ENCODE assay signal across 25 mouse cellular contexts in the genomic region with DNA sequence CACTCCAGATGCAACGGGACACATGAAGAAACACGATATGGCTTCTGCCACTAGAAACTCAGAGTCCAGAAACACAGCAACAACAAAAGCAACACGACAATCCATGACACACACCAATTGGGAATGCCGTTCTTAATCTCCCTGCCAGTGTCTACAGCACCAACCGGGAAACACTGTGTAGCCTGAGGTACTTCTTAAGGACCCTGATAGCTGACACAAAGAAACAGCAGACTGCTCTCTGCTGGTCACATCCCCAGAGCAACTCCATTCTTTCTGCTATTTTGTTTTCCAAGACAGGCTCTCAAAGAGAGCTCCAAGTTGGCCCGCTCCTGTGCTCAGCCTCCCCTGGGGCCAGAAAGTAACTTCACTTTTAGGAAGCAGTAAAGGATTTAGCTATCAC. TPM values are rescaled to one million over a fixed set of nuclear protein-coding genes. Genes with fewer than 3 reads are reported as not detected.
DNase-seq lines count a peak whose midpoint lies in the region; ATAC-seq and TF ChIP-seq lines count a peak whose summit lies in the region.
"Had no signal": no experiment of that assay in that cellular context is flagged by ENCODE, and none has a peak within 500 bp of the region (broad histone marks: within the 10 kb centered on the region; RNA-seq: fewer than 3 reads in every experiment).

No protein-coding gene starts in this region.

- TF ChIP-seq EP300 in heart, postnatal 0 days (IDR thresholded peaks at IDR 0.05; ENCODE audit: low read depth) = no peak

- no peak overlapping the region for H3K4me2 ChIP-seq in heart, embryonic 13.5 days
- no peak overlapping the region for H3K4me2 ChIP-seq in kidney, embryonic 15.5 days
- no peak overlapping the region for H3K4me2 ChIP-seq in heart, postnatal 0 days (ENCODE audit: low read depth, low read length)
- H3K4me2 ChIP-seq: limb, embryonic 15.5 days; liver, embryonic 15.5 days; midbrain, embryonic 13.5 days had no signal

- no peak overlapping the region for H3K9ac ChIP-seq in heart, embryonic 13.5 days
- H3K9ac ChIP-seq in kidney, embryonic 15.5 days = no peak overlapping the region
- no peak overlapping the region for H3K9ac ChIP-seq in heart, postnatal 0 days (replicated peaks; ENCODE audit: low read depth, low read length)
- H3K9ac ChIP-seq: forebrain, postnatal 0 days; limb, embryonic 15.5 days; liver, embryonic 15.5 days; midbrain, embryonic 13.5 days had no signal

- WGBS in heart, embryonic 13.5 days = 46% methylated on average over 6 of the region's 6 CpGs
- WGBS in kidney, embryonic 15.5 days = 26% methylated on average over 6 of the region's 6 CpGs
- 38% methylated on average over 6 of the region's 6 CpGs for WGBS in heart, postnatal 0 days

- DNase-seq in gastrocnemius, adult 2 months = peak; percentile 38
- no peak for DNase-seq in gastrocnemius, adult 8-10 months (ENCODE audit: low spot score in 2 of 2)
- no peak for DNase-seq in heart, postnatal 36 days
- DNase-seq in kidney, adult 18-20 months = no peak
- DNase-seq in heart, postnatal 0 days (ENCODE audit: low spot score) = no peak
- DNase-seq in spleen, adult 18-20 months = no peak
- DNase-seq: adrenal gland, postnatal 10 days; cerebellum, adult 11 months; cerebellum, postnatal 10 days; forebrain, postnatal 0 days; kidney, adult 8-10 months; thymus, adult 18-20 months; thymus, postnatal 4 days had no signal

- H3K4me1 ChIP-seq in heart, embryonic 13.5 days = peaks cover 22% of the 10 kb centered on the region
- H3K4me1 ChIP-seq in kidney, embryonic 15.5 days = peaks cover 32% of the 10 kb centered on the region
- H3K4me1 ChIP-seq in heart, postnatal 0 days (ENCODE audit: control insufficient read depth, insufficient read depth) = 0 out of 2 replicates have a peak, but pooled peaks cover 6% of the 10 kb centered on the region
- H3K4me1 ChIP-seq: forebrain, embryonic 10.5 days; limb, embryonic 15.5 days; liver, embryonic 15.5 days; midbrain, embryonic 13.5 days had no signal

- ATAC-seq in heart, embryonic 13.5 days (ENCODE audit: extremely low read depth, insufficient number of reproducible peaks, low FRiP score, low TSS enrichment) = no peak
- ATAC-seq in kidney, embryonic 15.5 days (replicated peaks; ENCODE audit: low FRiP score) = peak; percentile 52; the same call in 1 of the 2 replicates
- ATAC-seq in heart, postnatal 0 days (ENCODE audit: insufficient read depth, low read depth) = no peak; the same call in 1 of the 2 replicates
- ATAC-seq: CD4-positive, CD25-positive, alpha-beta regulatory T cell, adult 4 months; forebrain, postnatal 0 days; hindbrain, postnatal 0 days; lung, postnatal 0 days; midbrain, embryonic 13.5 days; Patski had no signal

- intact Hi-C loops in gastrocnemius, adult 2 months (cut with DNase I) = no loop called here
- intact Hi-C loops in heart, postnatal 36 days (cut with DNase I) = loop anchor here (2.0 to 10.0 kb wide), 2 partner anchors 155 to 489 kb away; no protein-coding TSS in a partner anchor

- H3K4me3 ChIP-seq in gastrocnemius, adult 2 months = no peak overlapping the region
- H3K4me3 ChIP-seq in heart, embryonic 13.5 days = no peak overlapping the region
- no peak overlapping the region for H3K4me3 ChIP-seq in kidney, embryonic 15.5 days (replicated peaks)
- H3K4me3 ChIP-seq in heart, postnatal 0 days (ENCODE audit: low read depth, low read length) = no peak overlapping the region
- H3K4me3 ChIP-seq: forebrain, embryonic 10.5 days; hindbrain, embryonic 10.5 days; limb, embryonic 15.5 days; liver, embryonic 15.5 days; midbrain, embryonic 13.5 days; myocyte had no signal

- H3K9me3 ChIP-seq in heart, embryonic 13.5 days = no peaks in the 10 kb centered on the region
- H3K9me3 ChIP-seq in kidney, embryonic 15.5 days (replicated peaks) = no peaks in the 10 kb centered on the region
- no peaks in the 10 kb centered on the region for H3K9me3 ChIP-seq in heart, postnatal 0 days (replicated peaks; ENCODE audit: control insufficient read depth, low read length)
- H3K9me3 ChIP-seq: forebrain, embryonic 10.5 days; hindbrain, embryonic 10.5 days; limb, embryonic 15.5 days; liver, embryonic 15.5 days; midbrain, embryonic 13.5 days had no signal

- peaks cover 68% of the 10 kb centered on the region for H3K36me3 ChIP-seq in heart, embryonic 13.5 days
- peaks cover 65% of the 10 kb centered on the region for H3K36me3 ChIP-seq in kidney, embryonic 15.5 days
- H3K36me3 ChIP-seq in heart, postnatal 0 days (replicated peaks; ENCODE audit: control insufficient read depth, insufficient read depth, low read length) = peaks cover 37% of the 10 kb centered on the region

- peak overlapping the region; percentile 63 for H3K27ac ChIP-seq in gastrocnemius, adult 2 months
- peak overlapping the region; percentile 31; the same call in 1 of the 2 replicates for H3K27ac ChIP-seq in heart, embryonic 13.5 days (replicated peaks)
- H3K27ac ChIP-seq in kidney, embryonic 15.5 days = peak overlapping the region; percentile 57
- H3K27ac ChIP-seq in heart, postnatal 0 days (ENCODE audit: low read depth) = peak overlapping the region; percentile 7
- H3K27ac ChIP-seq: forebrain, embryonic 10.5 days; hindbrain, embryonic 10.5 days; hindbrain, postnatal 0 days; limb, embryonic 15.5 days; liver, embryonic 15.5 days; midbrain, embryonic 13.5 days had no signal

- H3K27me3 ChIP-seq in heart, embryonic 13.5 days (replicated peaks) = no peaks in the 10 kb centered on the region
- H3K27me3 ChIP-seq in kidney, embryonic 15.5 days = no peaks in the 10 kb centered on the region
- H3K27me3 ChIP-seq in heart, postnatal 0 days (ENCODE audit: control insufficient read depth, insufficient read depth, low read length) = no peaks in the 10 kb centered on the region
- H3K27me3 ChIP-seq: limb, embryonic 15.5 days; liver, embryonic 15.5 days; midbrain, embryonic 13.5 days; Patski had no signal

- peak; percentile 22; the same call in 1 of the 2 replicates for TF ChIP-seq CTCF in gastrocnemius, adult 2 months (IDR thresholded peaks at IDR 0.05)
- peak; percentile 28; the same call in 1 of the 2 replicates for TF ChIP-seq CTCF in heart, postnatal 0 days (IDR thresholded peaks at IDR 0.05; ENCODE audit: low read depth)

RNA-seq across cellular contexts. Expression of a gene that starts 20.1 kb away (rescaled TPM):
- total RNA-seq in gastrocnemius, adult 2 months (2021) = 10 to 100 TPM; 17.1 to 21.3 TPM
- 10 to 100 TPM; 11.7 to 17.6 (median 14.7) TPM for total RNA-seq in gastrocnemius, adult 8-10 months (2022)
- polyA plus RNA-seq in heart, embryonic 13.5 days (2015; fragmentation: Nextera tagmentation; extraction: Ambion mirVana) = 132 and 142 TPM in 2 replicates
- total RNA-seq in heart, postnatal 36 days (2021) = 10 to 100 TPM; 33.4 to 35.2 TPM
- polyA plus RNA-seq in kidney, embryonic 15.5 days (2015; fragmentation: Nextera tagmentation; extraction: Ambion mirVana) = 226 and 233 TPM in 2 replicates
- total RNA-seq in heart, postnatal 0 days (2014; rRNA removed; ENCODE audit: low replicate concordance) = 16.1 and 20.4 TPM in 2 replicates
- polyA plus RNA-seq in heart, postnatal 0 days (2015; fragmentation: Nextera tagmentation; extraction: Ambion mirVana) = 85.4 and 86.2 TPM in 2 replicates

RNA-seq across cellular contexts. Expression of a gene that starts 42.5 kb away (rescaled TPM):
- 1 to 10 TPM; 2.1 to 2.7 TPM for total RNA-seq in gastrocnemius, adult 2 months (2021)
- 1 to 10 TPM; 1.9 to 2.2 (median 2.1) TPM for total RNA-seq in gastrocnemius, adult 8-10 months (2022)
- 3.4 and 3.8 TPM in 2 replicates for polyA plus RNA-seq in heart, embryonic 13.5 days (2015; fragmentation: Nextera tagmentation; extraction: Ambion mirVana)
- 1 to 10 TPM; 3.0 to 3.2 TPM for total RNA-seq in heart, postnatal 36 days (2021)
- polyA plus RNA-seq in kidney, embryonic 15.5 days (2015; fragmentation: Nextera tagmentation; extraction: Ambion mirVana) = 13.0 and 13.4 TPM in 2 replicates
- total RNA-seq in heart, postnatal 0 days (2014; rRNA removed; ENCODE audit: low replicate concordance) = 3.3 and 3.9 TPM in 2 replicates
- polyA plus RNA-seq in heart, postnatal 0 days (2015; fragmentation: Nextera tagmentation; extraction: Ambion mirVana) = 2.5 and 3.5 TPM in 2 replicates

Comparison
In these comparisons a context has a peak if more than half of its experiments do, and no peak if none do; other contexts are left out.
1. H3K27ac ChIP-seq: peak in every context shown above with its lines; median percentile 63 in gastrocnemius, adult 2 months; 57 in kidney, embryonic 15.5 days; 31 in heart, embryonic 13.5 days; 7 in heart, postnatal 0 days.